Mouse (Mus musculus): ENCODE measurements around the gene Flnc. TPM values are rescaled to one million over a fixed set of nuclear protein-coding genes. Genes with fewer than 3 reads are reported as not detected.

Gene Flnc
- total and polyA plus RNA-seq, 2 experiments from 2014 or later: 1.8 to 19.4 TPM

- Histone ChIP-seq H3K9me3 (ENCODE audit: low read length) (no peaks in the 10 kb centered on the region), H3K27ac (no peak overlapping the region), H3K36me3 (ENCODE audit: insufficient read depth, low read length) (no peaks in the 10 kb centered on the region), H3K4me3 (ENCODE audit: low read length) (no peak overlapping the region), H3K27me3 (ENCODE audit: insufficient read depth, low read length) (no peaks in the 10 kb centered on the region), H3K9ac (replicated peaks; ENCODE audit: low read length) (no peak overlapping the region), H3K4me2 (ENCODE audit: low read depth, low read length) (no peak overlapping the region), H3K4me1 (ENCODE audit: insufficient read depth, low read length) (no peaks in the 10 kb centered on the region)
- no peak for ATAC-seq
- no peak; the same call in 1 of the 2 replicates for TF ChIP-seq CTCF (IDR thresholded peaks at IDR 0.05; ENCODE audit: low read depth)
- WGBS: 52% methylated on average over 7 of the region's 7 CpGs
- DNase-seq (ENCODE audit: low spot score): no peak
Measured at GRCm38 (mm10) chr6:29461502-29461901, 28.4 kb downstream of the Flnc start.

- no peak for ATAC-seq
- DNase-seq (ENCODE audit: low spot score): no peak
- Histone ChIP-seq H3K9ac (replicated peaks; ENCODE audit: low read length) (no peak overlapping the region), H3K27me3 (ENCODE audit: insufficient read depth, low read length) (no peaks in the 10 kb centered on the region), H3K4me3 (ENCODE audit: low read length) (no peak overlapping the region), H3K9me3 (ENCODE audit: low read length) (no peaks in the 10 kb centered on the region), H3K36me3 (ENCODE audit: insufficient read depth, low read length) (no peaks in the 10 kb centered on the region), H3K27ac (no peak overlapping the region), H3K4me2 (ENCODE audit: low read depth, low read length) (no peak overlapping the region), H3K4me1 (ENCODE audit: insufficient read depth, low read length) (no peaks in the 10 kb centered on the region)
- 89% methylated on average over 3 of the region's 3 CpGs for WGBS
- no peak for TF ChIP-seq CTCF (IDR thresholded peaks at IDR 0.05; ENCODE audit: low read depth)
Measured at GRCm38 (mm10) chr6:29463388-29463787, 30.3 kb downstream of the Flnc start.

GRCm38 (mm10) chr6:29467583-29468354, 34.7 kb downstream of the Flnc start, which contains the start of gene Atp6v1f:
Gene Atp6v1f (plus strand): TSS chr6:29467718.
- Histone ChIP-seq H3K4me2 (ENCODE audit: low read depth, low read length) (peak within 1 kb of the TSS; percentile 74), H3K4me1 (ENCODE audit: insufficient read depth, low read length) (peaks cover 6% of the 10 kb centered on the region; the same call in 1 of the 2 replicates), H3K27ac (peak within 1 kb of the TSS; percentile 79), H3K27me3 (ENCODE audit: insufficient read depth, low read length) (no peaks in the 10 kb centered on the region), H3K9me3 (ENCODE audit: low read length) (no peaks in the 10 kb centered on the region), H3K4me3 (ENCODE audit: low read length) (peak within 1 kb of the TSS; percentile 74), H3K36me3 (ENCODE audit: insufficient read depth, low read length) (peaks cover 12% of the 10 kb centered on the region; the same call in 1 of the 2 replicates), H3K9ac (replicated peaks; ENCODE audit: low read length) (peak within 1 kb of the TSS; percentile 52)
- ATAC-seq (peak; percentile 95), DNase-seq (ENCODE audit: low spot score) (peak; percentile 98)
- WGBS: under 1% methylated on average over 39 of the region's 39 CpGs
- TF ChIP-seq CTCF (IDR thresholded peaks at IDR 0.05; ENCODE audit: low read depth): peak; percentile 7; the same call in 1 of the 2 replicates

- Histone ChIP-seq H3K4me3 (ENCODE audit: low read length) (peak overlapping the region; percentile 74), H3K27ac (no peak overlapping the region), H3K4me2 (ENCODE audit: low read depth, low read length) (peak overlapping the region; percentile 74), H3K9ac (replicated peaks; ENCODE audit: low read length) (peak overlapping the region; percentile 52), H3K36me3 (ENCODE audit: insufficient read depth, low read length) (peaks cover 12% of the 10 kb centered on the region; the same call in 1 of the 2 replicates), H3K9me3 (ENCODE audit: low read length) (no peaks in the 10 kb centered on the region), H3K4me1 (ENCODE audit: insufficient read depth, low read length) (peaks cover 6% of the 10 kb centered on the region; the same call in 1 of the 2 replicates), H3K27me3 (ENCODE audit: insufficient read depth, low read length) (no peaks in the 10 kb centered on the region)
- ATAC-seq (no peak), DNase-seq (ENCODE audit: low spot score) (no peak)
- WGBS: 88% methylated on average over 3 of the region's 3 CpGs
- TF ChIP-seq CTCF (IDR thresholded peaks at IDR 0.05; ENCODE audit: low read depth): no peak
Measured at GRCm38 (mm10) chr6:29468851-29469250, 35.8 kb downstream of the Flnc start.

- Histone ChIP-seq H3K4me3 (ENCODE audit: low read length) (no peak within 1 kb of the TSS), H3K27ac (no peak within 1 kb of the TSS), H3K36me3 (ENCODE audit: insufficient read depth, low read length) (peaks cover 12% of the 10 kb centered on the region; the same call in 1 of the 2 replicates), H3K4me2 (ENCODE audit: low read depth, low read length) (no peak within 1 kb of the TSS), H3K9ac (replicated peaks; ENCODE audit: low read length) (no peak within 1 kb of the TSS), H3K27me3 (ENCODE audit: insufficient read depth, low read length) (no peaks in the 10 kb centered on the region), H3K4me1 (ENCODE audit: insufficient read depth, low read length) (peaks cover 6% of the 10 kb centered on the region; the same call in 1 of the 2 replicates), H3K9me3 (ENCODE audit: low read length) (no peaks in the 10 kb centered on the region)
- 96% methylated on average over 4 of the region's 4 CpGs for WGBS
- no peak for TF ChIP-seq CTCF (IDR thresholded peaks at IDR 0.05; ENCODE audit: low read depth)
- no peak for ATAC-seq
- no peak for DNase-seq (ENCODE audit: low spot score)
Measured at GRCm38 (mm10) chr6:29471137-29471536, 38.1 kb downstream of the Flnc start, which contains the start of gene Atp6v1fnb. Gene Atp6v1fnb (plus strand): TSS chr6:29471437.

- H3K27ac ChIP-seq: no peak overlapping the region
- TF ChIP-seq CTCF (IDR thresholded peaks at IDR 0.05; ENCODE audit: low read depth): no peak
- H3K27me3 ChIP-seq (ENCODE audit: insufficient read depth, low read length): no peaks in the 10 kb centered on the region
- peak overlapping the region; percentile 31 for H3K9ac ChIP-seq (replicated peaks; ENCODE audit: low read length)
- ATAC-seq (peak; percentile 91), DNase-seq (ENCODE audit: low spot score) (peak; percentile 76)
- H3K36me3 ChIP-seq (ENCODE audit: insufficient read depth, low read length): peaks cover 12% of the 10 kb centered on the region; the same call in 1 of the 2 replicates
- H3K4me3 ChIP-seq (ENCODE audit: low read length): peak overlapping the region; percentile 32
- no peaks in the 10 kb centered on the region for H3K4me1 ChIP-seq (ENCODE audit: insufficient read depth, low read length)
- H3K9me3 ChIP-seq (ENCODE audit: low read length): no peaks in the 10 kb centered on the region
- 3% methylated on average over 31 of the region's 33 CpGs for WGBS
- H3K4me2 ChIP-seq (ENCODE audit: low read depth, low read length): peak overlapping the region; percentile 58
Measured at GRCm38 (mm10) chr6:29473941-29474691, 41.1 kb downstream of the Flnc start.

Measured in hindbrain, postnatal 0 days (tissue).